Mouse (Mus musculus): ENCODE measurements at regions not wholly inside any gene's neighbourhood (a gene's known extent, or its start where the extent isn't known, plus 50 kb on each side); places are given as distances from the start of the nearest gene placed in this dataset.

DNA sequence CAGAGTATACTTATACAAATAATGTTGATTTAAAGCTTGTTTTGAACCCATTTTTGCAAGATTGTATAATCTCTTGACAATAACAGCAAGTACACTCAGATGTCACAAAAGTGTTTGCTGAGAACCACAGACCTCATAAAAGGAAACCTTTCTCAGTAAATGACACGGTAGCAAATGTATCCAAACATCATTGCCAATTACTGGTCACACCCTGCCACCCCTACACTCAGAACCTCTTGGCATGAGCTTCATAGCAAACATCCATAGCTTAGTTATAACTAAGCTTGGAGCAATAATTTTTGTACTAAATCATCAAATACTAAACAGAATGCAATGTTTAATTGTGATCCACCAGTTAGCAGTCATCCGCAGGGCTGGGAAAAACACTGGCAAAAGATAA, 79.1 kb upstream of the Ppm1h start:
- no peak for TF ChIP-seq CTCF (conservative IDR thresholded peaks at IDR 0.05 in 1 of 2, IDR thresholded peaks at IDR 0.05 in 1 of 2; ENCODE audit: low read depth in 2 of 2, low read length in 2 of 2)
- TF ChIP-seq ZC3H11A (IDR thresholded peaks at IDR 0.05; ENCODE audit: low read depth, low read length): no peak
- TF ChIP-seq POLR2AphosphoS2 (IDR thresholded peaks at IDR 0.05; ENCODE audit: low read depth, low read length): no peak
- no peak for TF ChIP-seq SMC3 (IDR thresholded peaks at IDR 0.05; ENCODE audit: low read depth, low read length)
- no peak for TF ChIP-seq POLR2A (IDR thresholded peaks at IDR 0.05; ENCODE audit: low read depth, low read length)
- no peak for TF ChIP-seq RCOR1 (conservative IDR thresholded peaks at IDR 0.05; ENCODE audit: low read depth, low read length)
- TF ChIP-seq IRF4 (IDR thresholded peaks at IDR 0.05; ENCODE audit: low read depth, low read length): no peak
- TF ChIP-seq TCF12 (IDR thresholded peaks at IDR 0.05; ENCODE audit: low read depth, low read length): no peak
